ENCODE assay signal across 16 mouse cellular contexts in genomic region chr6:92532331-92532730, GRCm38 (mm10).
DNase-seq lines count a peak whose midpoint lies in the region; ATAC-seq and TF ChIP-seq lines count a peak whose summit lies in the region.
"Had no signal": no experiment of that assay in that cellular context is flagged by ENCODE, and none has a peak within 500 bp of the region (broad histone marks: within the 10 kb centered on the region; RNA-seq: fewer than 3 reads in every experiment).

No protein-coding gene starts in this region.

- peaks cover 13% of the 10 kb centered on the region; the same call in 1 of the 2 replicates for H3K4me1 ChIP-seq in stomach, embryonic 14.5 days (ENCODE audit: control insufficient read depth, insufficient read depth, low read length)
- no peaks in the 10 kb centered on the region for H3K4me1 ChIP-seq in thymus, adult 2 months (replicated peaks; ENCODE audit: control insufficient read depth, insufficient read depth, low read length)

- TF ChIP-seq CTCF in thymus, adult 2 months (IDR thresholded peaks at IDR 0.05; ENCODE audit: borderline replicate concordance, control insufficient read depth, extremely low read depth, insufficient read depth, low read length, poor library complexity) = no peak

- TF ChIP-seq POLR2A in thymus, adult 2 months (IDR thresholded peaks at IDR 0.05; ENCODE audit: control insufficient read depth, extremely low read depth, insufficient read depth, low read length, poor library complexity) = no peak

- H3K4me3 ChIP-seq in stomach, embryonic 14.5 days (ENCODE audit: low read depth, low read length) = peak overlapping the region; percentile 50; the same call in 1 of the 2 replicates
- H3K4me3 ChIP-seq in thymus, adult 2 months (ENCODE audit: control insufficient read depth, insufficient read depth, low read length) = no peak overlapping the region
- H3K4me3 ChIP-seq: embryonic facial prominence, embryonic 10.5 days; forebrain, embryonic 10.5 days; limb, embryonic 12.5 days had no signal

- no peak for ATAC-seq in stomach, embryonic 14.5 days (ENCODE audit: insufficient number of reproducible peaks, insufficient read depth, low FRiP score, low read depth)
- ATAC-seq in megakaryocyte, adult 5-6 weeks (ENCODE audit: poor library complexity, severe bottlenecking) = no peak
- ATAC-seq: hindbrain, embryonic 16.5 days; midbrain, embryonic 16.5 days had no signal

- peak overlapping the region; percentile 51 for H3K4me2 ChIP-seq in stomach, embryonic 14.5 days (replicated peaks; ENCODE audit: low read depth, low read length)
- H3K4me2 ChIP-seq: limb, embryonic 12.5 days had no signal

- no peaks in the 10 kb centered on the region for H3K9me3 ChIP-seq in stomach, embryonic 14.5 days (ENCODE audit: control insufficient read depth, low read depth, low read length)
- H3K9me3 ChIP-seq: embryonic facial prominence, embryonic 10.5 days; forebrain, embryonic 10.5 days; limb, embryonic 12.5 days had no signal

- intact Hi-C loops in left cerebral cortex, postnatal 14 days (cut with DNase I) = loop anchor here (2.0 to 5.0 kb wide), 3 partner anchors 52 to 135 kb away; no protein-coding TSS in a partner anchor
- intact Hi-C loops in left cerebral cortex, postnatal 36 days (cut with DNase I) = loop anchor here (2.0 to 10.0 kb wide), 4 partner anchors 54 to 195 kb away; no protein-coding TSS in a partner anchor
- intact Hi-C loops in heart, postnatal 10 days (cut with DNase I) = loop anchor here (5.0 kb wide), 1 partner anchor 50 kb away; no protein-coding TSS in a partner anchor

- DNase-seq in heart, adult 18-20 months = peak; percentile 14 to 18
- DNase-seq in heart, adult 9 months (ENCODE audit: low spot score in 2 of 2) = no peak
- peak; percentile 28 to 35 for DNase-seq in left cerebral cortex, postnatal 14 days (ENCODE audit: low spot score in 2 of 2)
- DNase-seq in left cerebral cortex, postnatal 36 days (ENCODE audit: low spot score in 2 of 2) = no peak
- DNase-seq in heart, postnatal 10 days = peak; percentile 19 to 26
- no peak for DNase-seq in thymus, adult 2 months
- DNase-seq: cerebellum, adult 8-10 months; lung, adult 2 months; right cerebral cortex, postnatal 4 days had no signal

- no peak overlapping the region; the same call in 1 of the 2 replicates for H3K9ac ChIP-seq in stomach, embryonic 14.5 days (replicated peaks; ENCODE audit: low read depth, low read length)
- H3K9ac ChIP-seq: limb, embryonic 12.5 days had no signal

- H3K27ac ChIP-seq in stomach, embryonic 14.5 days (ENCODE audit: low read length) = no peak overlapping the region
- no peak overlapping the region for H3K27ac ChIP-seq in thymus, adult 2 months (ENCODE audit: control insufficient read depth, insufficient read depth, low read length)
- H3K27ac ChIP-seq: embryonic facial prominence, embryonic 10.5 days; forebrain, embryonic 10.5 days; limb, embryonic 12.5 days had no signal

- H3K36me3 ChIP-seq in stomach, embryonic 14.5 days (ENCODE audit: control insufficient read depth, insufficient read depth, low read length) = no peaks in the 10 kb centered on the region; the same call in 1 of the 2 replicates
- H3K36me3 ChIP-seq in thymus, adult 2 months (ENCODE audit: control insufficient read depth, insufficient read depth, low read length) = no peaks in the 10 kb centered on the region
- H3K36me3 ChIP-seq: embryonic facial prominence, embryonic 10.5 days; forebrain, embryonic 10.5 days; limb, embryonic 12.5 days had no signal

- WGBS in stomach, embryonic 14.5 days = 50% methylated on average over 6 of the region's 6 CpGs
- WGBS in thymus, adult 2 months = 58% methylated on average over 6 of the region's 6 CpGs

- H3K27me3 ChIP-seq in stomach, embryonic 14.5 days (ENCODE audit: control insufficient read depth, insufficient read depth, low read length) = no peaks in the 10 kb centered on the region
- no peaks in the 10 kb centered on the region for H3K27me3 ChIP-seq in thymus, adult 2 months (ENCODE audit: control insufficient read depth, insufficient read depth, low read length)
- H3K27me3 ChIP-seq: limb, embryonic 12.5 days had no signal

Comparison
In these comparisons a context has a peak if more than half of its experiments do, and no peak if none do; other contexts are left out.
1. DNase-seq: peak in heart, adult 18-20 months (2 of 2), left cerebral cortex, postnatal 14 days (2 of 2) and heart, postnatal 10 days (2 of 2); none in heart, adult 9 months (0 of 2), left cerebral cortex, postnatal 36 days (0 of 2) and thymus, adult 2 months (single experiment).